Mouse (Mus musculus) cerebellum, adult 8-10 months (tissue): ENCODE measurements around the gene Astn2.

ENCODE experiments used
- DNase-seq: peaks from one replicate; pipeline ENCODE4 v3.0.0; 2022

Gene Astn2

GRCm38 (mm10) chr4:65964604-65965003, 439.8 kb downstream of the Astn2 start:
- no peak for DNase-seq

- no peak for DNase-seq
These were observed 445.1 kb downstream of the Astn2 start for GRCm38 (mm10) chr4:65959188-65959759.

GRCm38 (mm10) chr4:65958369-65959187, 445.8 kb downstream of the Astn2 start:
- DNase-seq = no peak

GRCm38 (mm10) chr4:65951918-65952317, 452.5 kb downstream of the Astn2 start:
- DNase-seq = no peak

GRCm38 (mm10) chr4:65947141-65947649, 457.2 kb downstream of the Astn2 start:
- no peak for DNase-seq

- DNase-seq = no peak
These were observed 458.4 kb downstream of the Astn2 start for GRCm38 (mm10) chr4:65946021-65946420.

GRCm38 (mm10) chr4:65930901-65931300, 473.5 kb downstream of the Astn2 start:
- no peak for DNase-seq

- DNase-seq = no peak
These were observed 484.1 kb downstream of the Astn2 start for GRCm38 (mm10) chr4:65920294-65920693.

GRCm38 (mm10) chr4:65916027-65917008, 488.1 kb downstream of the Astn2 start:
- no peak for DNase-seq

- DNase-seq = no peak
These were observed 492.0 kb downstream of the Astn2 start for GRCm38 (mm10) chr4:65912247-65912942.

GRCm38 (mm10) chr4:65907660-65908059, 496.8 kb downstream of the Astn2 start:
- DNase-seq = peak; percentile 58

GRCm38 (mm10) chr4:65904963-65905362, 499.4 kb downstream of the Astn2 start:
- no peak for DNase-seq

GRCm38 (mm10) chr4:65896092-65897027, 508.1 kb downstream of the Astn2 start:
- DNase-seq = no peak

GRCm38 (mm10) chr4:65888332-65888993, 515.9 kb downstream of the Astn2 start:
- no peak for DNase-seq

- DNase-seq = no peak
These were observed 517.5 kb downstream of the Astn2 start for GRCm38 (mm10) chr4:65886862-65887261.

GRCm38 (mm10) chr4:65885921-65886320, 518.5 kb downstream of the Astn2 start:
- no peak for DNase-seq

GRCm38 (mm10) chr4:65874236-65874781, 530.1 kb downstream of the Astn2 start:
- no peak for DNase-seq

- no peak for DNase-seq
These were observed 539.9 kb downstream of the Astn2 start for GRCm38 (mm10) chr4:65864551-65864950.

GRCm38 (mm10) chr4:65843191-65843590, 561.2 kb downstream of the Astn2 start:
- no peak for DNase-seq

GRCm38 (mm10) chr4:65839550-65840000, 564.8 kb downstream of the Astn2 start:
- DNase-seq = no peak
